Mouse (Mus musculus): ENCODE data around the gene Rerg. TPM values are rescaled to one million over a fixed set of nuclear protein-coding genes. Genes with fewer than 3 reads are reported as not detected.
"Not testable (repeated sequence)": the region's sequence is repeated elsewhere in the genome, so short reads cannot be mapped to it uniquely, and the experiment has no call there.

The Rerg gene
- polyA plus RNA-seq, 1 experiment from 2014 or later = 24.9 TPM

DNA sequence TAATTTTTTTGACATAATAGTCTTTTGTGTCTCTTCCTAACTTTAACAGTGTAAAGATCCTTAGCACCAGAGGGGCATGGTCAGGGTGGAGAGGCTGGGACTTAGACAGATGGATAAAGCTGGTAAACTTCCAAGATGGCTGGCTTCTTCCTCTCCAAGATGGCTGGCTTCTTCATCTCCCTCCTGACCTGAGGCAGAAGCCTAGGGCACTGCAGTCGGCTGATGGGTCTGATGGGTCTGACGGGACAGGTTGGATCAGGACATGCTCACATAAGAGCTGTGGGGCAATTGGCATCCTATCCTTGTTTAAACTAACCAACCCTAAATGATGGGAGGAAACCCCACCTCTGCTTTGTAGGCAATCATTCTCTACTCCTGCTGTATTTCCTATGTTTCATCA lies 112.0 kb downstream of the Rerg start:
- Histone ChIP-seq H3K36me3 (ENCODE audit: control insufficient read depth, insufficient read depth, low read length) (no peaks in the 10 kb centered on the region; the same call in 1 of the 2 replicates), H3K9me3 (ENCODE audit: control insufficient read depth, low read length) (no peaks in the 10 kb centered on the region), H3K4me3 (ENCODE audit: low read length) (no peak overlapping the region), H3K4me1 (replicated peaks; ENCODE audit: control insufficient read depth, insufficient read depth, low read length) (no peaks in the 10 kb centered on the region), H3K27me3 (ENCODE audit: control insufficient read depth, insufficient read depth, low read depth, low read length) (no peaks in the 10 kb centered on the region), H3K9ac (ENCODE audit: low read length) (no peak overlapping the region), H3K27ac (ENCODE audit: low read length) (no peak overlapping the region), H3K4me2 (ENCODE audit: low read depth, low read length) (no peak overlapping the region)
- 82% methylated on average over 2 of the region's 2 CpGs for WGBS
- no peak for ATAC-seq (ENCODE audit: low read depth)

DNA sequence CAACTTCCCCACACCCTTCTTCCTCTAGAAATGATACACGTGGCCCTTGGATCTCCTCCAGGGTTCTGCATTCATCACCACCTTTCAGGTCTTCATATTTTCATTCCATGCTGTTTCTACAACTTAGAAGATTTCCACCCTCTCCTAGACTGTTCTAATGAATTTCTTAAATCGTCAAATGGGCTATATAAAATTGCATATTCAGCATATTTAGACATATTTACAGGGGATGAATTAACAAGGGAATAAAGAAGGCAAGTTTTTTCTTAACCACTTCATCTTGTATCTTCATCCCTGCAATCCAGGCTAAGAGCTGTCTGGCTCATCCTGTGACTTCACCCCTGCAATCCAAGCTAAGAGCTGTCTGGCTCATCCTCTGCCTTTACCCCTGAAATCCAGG lies 116.2 kb downstream of the Rerg start:
- Histone ChIP-seq H3K27me3 (ENCODE audit: control insufficient read depth, insufficient read depth, low read depth, low read length) (no peaks in the 10 kb centered on the region), H3K4me1 (replicated peaks; ENCODE audit: control insufficient read depth, insufficient read depth, low read length) (no peaks in the 10 kb centered on the region), H3K4me2 (ENCODE audit: low read depth, low read length) (no peak overlapping the region), H3K36me3 (ENCODE audit: control insufficient read depth, insufficient read depth, low read length) (no peaks in the 10 kb centered on the region; the same call in 1 of the 2 replicates), H3K9ac (ENCODE audit: low read length) (no peak overlapping the region), H3K4me3 (ENCODE audit: low read length) (no peak overlapping the region), H3K9me3 (ENCODE audit: control insufficient read depth, low read length) (no peaks in the 10 kb centered on the region), H3K27ac (ENCODE audit: low read length) (no peak overlapping the region)
- ATAC-seq (ENCODE audit: low read depth) = no peak
- 73% methylated on average over 2 of the region's 2 CpGs for WGBS

DNA sequence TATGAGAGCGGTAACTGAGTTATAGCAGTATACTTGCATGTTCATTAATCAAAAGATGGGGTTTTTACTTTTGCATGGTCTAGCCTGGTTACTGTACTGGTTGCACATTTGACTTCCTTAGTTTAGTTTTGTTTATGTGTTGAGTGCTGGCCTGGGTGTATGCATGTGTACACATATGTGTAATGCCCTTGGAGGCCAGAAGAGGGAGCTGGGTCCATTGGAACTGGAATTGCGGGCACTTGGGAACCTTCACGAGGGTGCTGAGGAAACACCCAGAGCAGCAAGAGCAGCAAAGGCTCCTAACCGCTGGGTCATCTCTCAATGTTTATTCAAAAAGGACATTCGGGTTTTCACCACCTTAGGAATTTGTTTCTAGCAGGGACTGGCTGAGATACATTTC lies 116.8 kb downstream of the Rerg start:
- Histone ChIP-seq H3K36me3 (ENCODE audit: control insufficient read depth, insufficient read depth, low read length) (no peaks in the 10 kb centered on the region; the same call in 1 of the 2 replicates), H3K4me3 (ENCODE audit: low read length) (no peak overlapping the region), H3K27ac (ENCODE audit: low read length) (no peak overlapping the region), H3K4me2 (ENCODE audit: low read depth, low read length) (no peak overlapping the region), H3K27me3 (ENCODE audit: control insufficient read depth, insufficient read depth, low read depth, low read length) (no peaks in the 10 kb centered on the region), H3K9ac (ENCODE audit: low read length) (no peak overlapping the region), H3K9me3 (ENCODE audit: control insufficient read depth, low read length) (no peaks in the 10 kb centered on the region), H3K4me1 (replicated peaks; ENCODE audit: control insufficient read depth, insufficient read depth, low read length) (no peaks in the 10 kb centered on the region)
- WGBS = 64% methylated on average over 5 of the region's 5 CpGs
- 0 out of 2 replicates have a peak, but pooled peaks have one; percentile 36 for ATAC-seq (ENCODE audit: low read depth)

DNA sequence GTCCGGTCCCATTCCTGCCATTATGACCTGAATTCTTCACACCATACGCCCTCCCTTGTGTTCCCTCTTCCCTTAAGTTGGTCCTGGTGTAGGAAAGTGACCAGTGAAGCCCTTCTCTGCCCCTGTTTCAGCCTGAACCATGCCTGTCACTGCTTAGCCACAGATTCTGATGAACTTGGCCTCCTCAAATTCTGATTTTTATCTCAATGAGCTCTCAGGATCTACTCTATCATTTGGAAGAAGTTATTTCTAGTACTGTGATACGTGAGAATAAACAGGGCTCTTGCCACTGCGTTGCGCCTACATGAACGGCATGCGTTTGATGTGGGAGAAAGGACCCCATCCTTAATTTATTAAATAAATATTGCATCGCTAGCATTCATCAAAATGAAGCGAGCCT lies 117.3 kb downstream of the Rerg start:
- H3K9ac ChIP-seq (ENCODE audit: low read length) = no peak overlapping the region
- no peak overlapping the region for H3K27ac ChIP-seq (ENCODE audit: low read length)
- H3K4me3 ChIP-seq (ENCODE audit: low read length) = no peak overlapping the region
- no peaks in the 10 kb centered on the region; the same call in 1 of the 2 replicates for H3K36me3 ChIP-seq (ENCODE audit: control insufficient read depth, insufficient read depth, low read length)
- no peak overlapping the region for H3K4me2 ChIP-seq (ENCODE audit: low read depth, low read length)
- no peak for ATAC-seq (ENCODE audit: low read depth)
- H3K4me1 ChIP-seq (replicated peaks; ENCODE audit: control insufficient read depth, insufficient read depth, low read length) = no peaks in the 10 kb centered on the region
- H3K27me3 ChIP-seq (ENCODE audit: control insufficient read depth, insufficient read depth, low read depth, low read length) = no peaks in the 10 kb centered on the region
- no peaks in the 10 kb centered on the region for H3K9me3 ChIP-seq (ENCODE audit: control insufficient read depth, low read length)
- WGBS = 87% methylated on average over 9 of the region's 9 CpGs

DNA sequence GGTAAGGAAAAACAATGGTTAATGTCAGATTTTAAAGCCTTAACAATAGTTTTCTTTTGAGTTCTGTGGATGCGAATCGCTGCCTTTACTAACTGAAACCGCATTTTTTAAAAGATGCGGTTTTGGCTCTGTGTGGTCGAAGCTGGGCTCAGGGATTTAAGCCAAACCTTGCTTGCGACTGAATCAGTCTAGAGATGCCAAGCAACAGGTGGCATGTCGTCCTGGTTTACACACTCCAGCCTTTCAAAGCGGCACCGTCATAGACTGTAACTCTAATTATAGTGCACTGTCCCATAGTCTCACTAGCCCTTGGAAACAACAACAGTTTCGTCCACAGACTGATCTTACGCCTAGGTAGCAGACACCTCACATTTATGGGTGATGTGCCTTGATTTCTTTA lies 123.3 kb downstream of the Rerg start:
- H3K4me3 ChIP-seq (ENCODE audit: low read length) = no peak overlapping the region
- no peaks in the 10 kb centered on the region for H3K36me3 ChIP-seq (ENCODE audit: control insufficient read depth, insufficient read depth, low read length)
- no peak overlapping the region for H3K27ac ChIP-seq (ENCODE audit: low read length)
- no peaks in the 10 kb centered on the region for H3K27me3 ChIP-seq (ENCODE audit: control insufficient read depth, insufficient read depth, low read depth, low read length)
- H3K9me3 ChIP-seq (ENCODE audit: control insufficient read depth, low read length) = no peaks in the 10 kb centered on the region
- ATAC-seq (ENCODE audit: low read depth) = no peak
- H3K4me2 ChIP-seq (ENCODE audit: low read depth, low read length) = no peak overlapping the region
- H3K9ac ChIP-seq (ENCODE audit: low read length) = no peak overlapping the region
- 88% methylated on average over 11 of the region's 11 CpGs for WGBS
- no peaks in the 10 kb centered on the region for H3K4me1 ChIP-seq (replicated peaks; ENCODE audit: control insufficient read depth, insufficient read depth, low read length)

DNA sequence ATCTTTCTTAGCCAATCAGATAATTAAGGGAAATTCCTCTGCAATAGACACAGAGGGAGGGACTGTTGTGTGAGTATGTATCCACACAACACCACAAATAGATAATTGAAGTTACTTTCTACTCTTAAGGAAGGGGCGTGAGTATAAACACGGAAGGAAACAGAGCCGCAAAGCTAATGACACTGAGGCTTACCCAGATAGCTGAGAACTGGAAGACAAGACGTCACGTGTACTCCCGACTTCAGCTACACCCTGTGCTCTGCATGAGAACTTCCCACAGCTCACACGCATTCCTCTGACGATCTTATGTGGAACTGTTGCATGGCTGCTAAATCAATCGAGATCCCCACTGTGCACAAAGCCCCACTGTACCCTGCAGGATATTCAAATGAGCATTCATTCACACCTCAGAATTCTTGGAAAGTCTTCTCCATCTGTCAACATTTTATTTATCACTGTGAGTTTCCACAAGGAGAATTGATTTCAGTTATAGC lies 125.2 kb downstream of the Rerg start:
- peak; percentile 15; the same call in 1 of the 2 replicates for ATAC-seq (ENCODE audit: low read depth)
- Histone ChIP-seq H3K4me1 (replicated peaks; ENCODE audit: control insufficient read depth, insufficient read depth, low read length) (no peaks in the 10 kb centered on the region), H3K27ac (ENCODE audit: low read length) (no peak overlapping the region), H3K36me3 (ENCODE audit: control insufficient read depth, insufficient read depth, low read length) (no peaks in the 10 kb centered on the region), H3K9me3 (ENCODE audit: control insufficient read depth, low read length) (no peaks in the 10 kb centered on the region), H3K4me2 (ENCODE audit: low read depth, low read length) (no peak overlapping the region), H3K9ac (ENCODE audit: low read length) (no peak overlapping the region), H3K4me3 (ENCODE audit: low read length) (no peak overlapping the region), H3K27me3 (ENCODE audit: control insufficient read depth, insufficient read depth, low read depth, low read length) (no peaks in the 10 kb centered on the region)
- WGBS = 51% methylated on average over 9 of the region's 9 CpGs

DNA sequence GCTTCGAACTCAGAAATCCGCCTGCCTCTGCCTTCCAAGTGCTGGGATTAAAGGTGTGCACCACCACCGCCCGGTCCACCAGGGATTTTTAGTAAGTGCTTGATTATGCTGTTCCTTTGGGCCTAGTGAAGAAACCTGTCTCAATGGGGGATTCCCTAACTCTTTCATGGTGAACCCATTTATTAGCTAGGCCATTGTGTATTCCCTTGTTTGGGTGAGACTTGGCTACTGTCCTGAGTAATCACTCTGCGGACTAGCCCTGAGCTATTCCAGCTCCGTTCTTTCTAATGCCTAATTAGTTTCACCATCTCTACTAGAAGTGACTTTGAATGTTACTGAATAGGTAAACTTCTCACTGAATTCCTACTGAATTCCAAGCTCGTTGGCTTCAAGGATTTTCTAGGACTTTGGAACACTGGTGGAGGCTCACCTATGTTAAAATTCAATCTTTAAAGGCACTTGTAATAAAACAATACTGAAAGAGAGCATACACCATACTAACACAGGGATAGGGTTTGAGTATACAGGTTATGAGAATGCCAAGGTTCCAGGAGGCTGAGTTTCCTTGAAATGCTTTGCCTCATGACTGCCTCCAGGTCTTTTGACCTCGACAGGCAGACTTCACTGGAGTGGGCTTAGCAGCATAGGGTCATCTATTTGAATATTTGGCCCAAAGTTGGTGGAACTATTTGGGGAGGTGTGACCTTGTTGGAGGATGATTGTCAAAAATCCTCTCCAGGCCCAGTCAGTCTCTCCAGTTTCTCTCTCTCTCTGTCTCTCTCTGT lies 134.5 kb downstream of the Rerg start:
- H3K9me3 ChIP-seq (ENCODE audit: control insufficient read depth, low read length); H3K27me3 ChIP-seq (ENCODE audit: control insufficient read depth, insufficient read depth, low read depth, low read length); H3K4me3 ChIP-seq (ENCODE audit: low read length); H3K4me1 ChIP-seq (replicated peaks; ENCODE audit: control insufficient read depth, insufficient read depth, low read length); H3K4me2 ChIP-seq (ENCODE audit: low read depth, low read length); H3K9ac ChIP-seq (ENCODE audit: low read length); ATAC-seq (ENCODE audit: low read depth); H3K27ac ChIP-seq (ENCODE audit: low read length); H3K36me3 ChIP-seq (ENCODE audit: control insufficient read depth, insufficient read depth, low read length): not testable (repeated sequence)
- 83% methylated on average over 8 of the region's 8 CpGs for WGBS

DNA sequence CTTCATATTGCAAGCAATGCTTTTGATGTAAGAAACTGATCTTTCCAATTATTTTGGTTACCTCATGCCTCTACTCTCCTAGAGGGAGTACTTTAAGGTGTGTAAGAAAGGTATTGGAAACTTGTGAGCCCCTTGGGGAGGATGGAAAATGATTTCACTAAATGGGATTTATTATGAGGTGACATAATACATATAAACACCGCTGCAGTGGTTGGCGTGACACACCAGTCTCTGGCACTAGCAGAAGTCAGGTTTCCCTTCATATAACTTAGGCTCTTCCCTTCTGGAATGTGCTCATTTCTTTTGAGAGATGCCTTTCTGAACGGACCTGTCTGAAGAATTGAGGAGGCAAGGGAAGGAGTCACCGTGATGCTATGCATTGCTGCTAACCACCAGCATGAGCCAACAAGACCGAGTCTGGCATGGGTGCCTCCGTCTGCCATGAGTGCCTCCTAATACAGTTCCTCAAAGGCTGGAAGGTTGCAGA lies 139.6 kb downstream of the Rerg start:
- Histone ChIP-seq H3K4me1 (replicated peaks; ENCODE audit: control insufficient read depth, insufficient read depth, low read length) (no peaks in the 10 kb centered on the region), H3K9me3 (ENCODE audit: control insufficient read depth, low read length) (no peaks in the 10 kb centered on the region), H3K9ac (ENCODE audit: low read length) (no peak overlapping the region), H3K4me3 (ENCODE audit: low read length) (no peak overlapping the region), H3K36me3 (ENCODE audit: control insufficient read depth, insufficient read depth, low read length) (no peaks in the 10 kb centered on the region), H3K27ac (ENCODE audit: low read length) (no peak overlapping the region), H3K4me2 (ENCODE audit: low read depth, low read length) (no peak overlapping the region), H3K27me3 (ENCODE audit: control insufficient read depth, insufficient read depth, low read depth, low read length) (no peaks in the 10 kb centered on the region)
- 73% methylated on average over 6 of the region's 6 CpGs for WGBS
- no peak for ATAC-seq (ENCODE audit: low read depth)

DNA sequence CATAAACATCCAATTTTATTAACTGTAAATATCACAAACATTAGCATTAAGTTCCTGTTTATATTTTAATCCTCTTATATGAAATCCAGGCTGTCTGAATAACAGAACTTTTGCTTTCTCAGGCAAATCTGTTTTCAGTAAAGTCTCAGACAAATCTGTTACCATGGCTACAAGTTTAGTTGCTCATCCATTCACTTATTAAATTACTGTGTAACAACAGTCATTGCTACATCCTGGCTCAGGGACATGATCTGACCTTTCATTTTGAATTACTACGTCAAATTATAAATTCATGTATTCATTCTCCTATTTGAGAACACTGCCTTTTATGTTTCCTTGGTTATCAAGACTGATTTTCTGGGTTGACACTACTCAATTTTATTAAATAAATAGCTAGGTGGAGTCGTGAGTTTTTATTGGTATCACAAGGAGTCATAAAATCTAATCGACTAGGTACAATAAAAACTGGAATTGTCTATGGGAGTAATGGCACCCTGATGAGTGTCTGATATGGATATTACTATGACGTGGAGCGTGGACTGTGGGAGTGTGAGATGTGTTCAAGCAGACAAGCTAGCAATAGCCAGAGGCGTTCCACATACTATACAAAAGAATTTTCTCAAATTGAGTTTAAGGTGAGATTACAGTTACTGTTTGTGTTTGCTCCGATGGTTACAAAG lies 140.2 kb downstream of the Rerg start:
- 78% methylated on average over 7 of the region's 7 CpGs for WGBS
- no peaks in the 10 kb centered on the region for H3K9me3 ChIP-seq (ENCODE audit: control insufficient read depth, low read length)
- H3K4me3 ChIP-seq (ENCODE audit: low read length) = no peak overlapping the region

More for the DNA sequence above, 140.2 kb downstream of the Rerg start:
- Histone ChIP-seq H3K27ac (ENCODE audit: low read length) (no peak overlapping the region), H3K4me2 (ENCODE audit: low read depth, low read length) (no peak overlapping the region), H3K9ac (ENCODE audit: low read length) (no peak overlapping the region), H3K27me3 (ENCODE audit: control insufficient read depth, insufficient read depth, low read depth, low read length) (no peaks in the 10 kb centered on the region), H3K36me3 (ENCODE audit: control insufficient read depth, insufficient read depth, low read length) (no peaks in the 10 kb centered on the region), H3K4me1 (replicated peaks; ENCODE audit: control insufficient read depth, insufficient read depth, low read length) (no peaks in the 10 kb centered on the region)
- ATAC-seq (ENCODE audit: low read depth) = no peak

Data from lung, embryonic 16.5 days (tissue).